Mouse (Mus musculus): ENCODE results near the gene Cggbp1. TPM values are rescaled to one million over a fixed set of nuclear protein-coding genes. Genes with fewer than 3 reads are reported as not detected.
"Not testable (repeated sequence)": the region's sequence is repeated elsewhere in the genome, so short reads cannot be mapped to it uniquely, and the experiment has no call there.

The Cggbp1 gene
- 10 to 100 TPM; 33.5 to 79.9 (median 39.7) TPM for polyA plus RNA-seq (2017; shearing (Covaris generic))

DNA sequence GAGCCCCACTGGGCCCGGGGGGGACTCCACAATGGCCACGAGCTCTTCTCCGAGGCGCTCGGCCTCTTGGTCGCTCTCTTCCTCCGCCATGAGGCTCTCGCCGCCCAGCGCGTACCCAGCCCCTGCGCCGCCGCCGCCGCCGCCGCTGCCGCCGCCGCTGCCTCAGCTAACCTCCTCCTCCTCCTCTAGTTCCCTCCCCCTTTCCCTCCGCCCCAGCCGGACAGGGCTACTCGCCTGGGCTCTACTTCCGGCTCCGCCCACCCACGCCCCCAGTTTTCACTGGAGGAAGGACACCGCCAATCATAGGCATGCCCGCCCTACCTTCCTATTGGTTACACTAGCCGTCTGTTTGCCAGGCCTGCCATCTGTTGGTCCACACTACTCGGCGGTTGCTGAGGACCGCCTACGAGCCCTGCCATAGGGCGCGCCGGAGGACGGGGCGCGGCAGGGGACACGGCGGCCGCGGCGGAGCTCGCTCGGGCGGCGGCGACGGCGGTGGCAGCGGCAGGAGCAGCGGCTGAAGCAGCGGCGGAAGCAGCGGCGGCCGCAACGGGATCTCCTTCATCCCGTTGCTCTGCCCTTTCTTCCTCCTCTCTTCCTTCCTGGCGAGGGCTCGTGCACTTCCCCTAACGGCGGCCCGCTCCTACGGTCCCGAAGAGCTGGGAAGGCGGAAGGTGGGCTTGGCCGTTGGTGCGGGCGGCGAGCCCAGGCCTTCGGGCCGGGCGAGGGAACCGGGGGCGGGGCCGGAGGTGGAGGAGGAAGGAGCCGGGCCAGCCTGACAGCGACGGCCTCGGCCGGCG lies at the start of gene Cggbp1, which contains the start of gene Zfp654:
Gene Cggbp1 (plus strand): TSS at position 434 of the 800 bp plus-strand sequence.
Gene Zfp654 (minus strand): TSS at position 90 of the 800 bp plus-strand sequence.
- peak; percentile 96 for ATAC-seq

DNA sequence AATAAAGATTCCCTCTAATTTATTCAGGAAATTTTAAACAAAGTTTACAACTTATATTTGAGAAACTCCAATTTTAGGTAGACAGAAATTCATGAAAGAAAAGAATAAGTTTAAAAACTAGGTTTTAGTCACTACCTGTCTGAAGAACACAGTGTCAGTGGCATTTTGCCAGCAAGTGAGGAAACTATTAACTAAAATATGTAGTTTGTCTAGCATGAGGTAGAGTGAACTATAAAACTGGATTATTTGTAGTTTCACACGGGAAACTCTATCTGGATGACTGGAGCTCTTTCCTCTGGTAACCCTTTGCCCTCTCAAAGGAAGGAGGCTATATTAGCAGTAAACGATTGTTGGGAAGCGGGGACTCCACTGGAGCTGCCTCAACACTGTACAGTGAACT lies 48.8 kb upstream of the Cggbp1 start:
- no peak for ATAC-seq

DNA sequence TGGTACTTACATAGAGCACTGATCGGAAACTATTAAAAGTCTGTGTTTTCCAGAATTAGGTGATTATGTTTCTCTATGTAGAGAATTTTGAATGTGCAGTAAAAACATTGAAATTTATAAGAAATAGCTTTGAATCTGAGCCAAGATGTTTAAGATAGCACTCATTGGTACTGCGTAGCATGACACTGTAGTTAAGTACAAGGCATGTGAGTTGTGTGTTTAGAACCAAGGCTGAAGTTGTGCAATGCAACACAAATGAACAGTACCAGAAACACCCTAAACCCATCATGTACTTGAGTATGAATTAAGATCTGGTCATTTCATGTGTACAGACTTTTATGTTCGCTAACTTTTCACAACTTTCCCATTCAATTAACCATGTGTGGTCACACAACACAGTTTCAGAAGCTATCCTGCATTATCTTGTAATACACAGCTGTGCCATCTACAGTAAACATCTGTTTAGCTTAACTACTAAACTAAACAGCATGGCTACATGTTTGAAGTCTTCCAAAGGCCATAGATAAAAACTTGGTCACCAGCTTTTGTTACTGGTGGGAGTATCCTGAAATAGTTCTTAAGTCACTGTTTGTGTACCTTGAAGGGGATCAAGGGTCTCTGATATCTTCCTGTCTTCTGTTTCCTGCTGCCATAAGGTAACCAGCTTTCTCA lies 34.6 kb upstream of the Cggbp1 start:
- no peak for ATAC-seq

DNA sequence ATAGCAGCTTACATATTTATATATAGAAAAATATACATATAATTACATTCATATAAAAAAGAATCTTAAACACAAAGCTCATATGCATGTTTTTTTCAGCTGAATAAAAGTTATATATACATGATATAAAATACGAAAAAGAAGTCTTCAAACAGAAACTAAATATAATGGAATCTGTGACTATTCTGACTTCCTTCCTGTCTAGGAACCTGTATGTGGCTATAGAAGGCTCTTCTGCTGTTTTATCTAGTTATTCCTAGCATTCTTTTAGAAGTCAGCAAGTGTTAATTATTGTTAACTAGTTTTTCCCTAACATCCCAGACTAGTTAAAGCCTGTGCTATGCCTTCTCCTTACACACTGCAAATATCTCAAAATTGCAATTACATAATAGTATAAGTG lies 27.9 kb upstream of the Cggbp1 start:
- peak; percentile 74 for ATAC-seq

DNA sequence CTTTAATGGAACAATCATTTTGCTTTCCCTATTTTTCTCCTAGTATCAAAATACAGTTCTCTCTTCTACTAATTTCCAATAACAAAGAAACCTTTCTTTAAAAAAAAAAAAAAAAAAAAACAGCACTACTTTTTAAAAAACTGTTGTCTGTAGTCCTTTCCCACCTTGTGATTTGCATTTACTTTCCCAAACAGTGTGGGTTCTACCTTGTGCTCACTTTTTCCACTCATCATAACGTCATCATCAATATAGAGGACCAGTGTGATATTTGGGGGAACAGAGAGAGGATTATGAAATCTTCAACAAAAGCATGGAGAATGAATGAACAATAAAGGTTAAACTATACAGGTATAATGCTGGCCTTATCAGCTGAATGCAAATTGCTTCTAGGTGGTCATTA lies 27.3 kb upstream of the Cggbp1 start:
- ATAC-seq: peak; percentile 70

DNA sequence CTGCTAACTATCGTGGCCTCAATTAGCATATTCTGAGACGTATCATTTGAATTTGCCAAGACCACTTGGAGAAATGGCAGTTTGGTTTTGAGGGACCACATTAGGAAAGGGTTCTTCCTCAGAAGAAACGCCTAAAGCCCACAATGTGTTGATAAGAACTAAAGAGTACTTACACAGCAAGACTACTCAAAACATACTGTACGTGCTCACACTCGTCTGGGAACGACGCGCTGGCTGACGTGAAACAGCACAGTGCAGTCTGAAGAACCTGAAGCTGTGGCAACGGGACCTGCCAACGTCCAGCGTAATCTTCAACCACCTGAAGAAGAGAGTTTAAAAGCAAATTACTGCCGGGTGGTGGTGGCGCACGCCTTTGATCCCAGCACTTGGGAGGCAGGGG lies 21.5 kb upstream of the Cggbp1 start:
- no peak for ATAC-seq

DNA sequence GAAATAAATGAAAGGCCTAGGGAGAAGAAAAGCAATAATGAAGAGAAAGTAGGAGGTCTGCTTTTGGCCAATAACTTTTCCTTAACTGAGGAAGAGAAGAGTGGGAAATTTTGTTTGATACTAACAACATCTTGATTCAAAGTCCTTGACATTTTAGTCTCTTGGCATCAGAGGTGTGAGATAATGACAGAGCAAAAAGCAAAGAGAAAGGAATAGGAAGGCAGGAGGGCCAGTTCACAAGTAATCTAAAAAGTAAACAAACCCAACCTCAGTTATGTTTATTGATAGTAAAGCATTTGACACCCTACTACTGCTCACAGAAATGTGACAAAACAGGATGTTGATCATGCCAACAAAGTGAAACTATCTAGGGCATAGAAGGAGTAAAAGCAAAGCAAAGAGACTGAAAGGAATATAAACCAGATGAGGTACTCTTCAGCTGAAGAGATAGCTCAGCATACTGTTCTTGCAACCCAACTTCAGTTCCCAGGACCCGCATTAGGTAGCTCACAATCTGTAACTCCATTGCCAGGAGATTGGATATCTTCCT lies 15.7 kb upstream of the Cggbp1 start:
- peak; percentile 92 for ATAC-seq

DNA sequence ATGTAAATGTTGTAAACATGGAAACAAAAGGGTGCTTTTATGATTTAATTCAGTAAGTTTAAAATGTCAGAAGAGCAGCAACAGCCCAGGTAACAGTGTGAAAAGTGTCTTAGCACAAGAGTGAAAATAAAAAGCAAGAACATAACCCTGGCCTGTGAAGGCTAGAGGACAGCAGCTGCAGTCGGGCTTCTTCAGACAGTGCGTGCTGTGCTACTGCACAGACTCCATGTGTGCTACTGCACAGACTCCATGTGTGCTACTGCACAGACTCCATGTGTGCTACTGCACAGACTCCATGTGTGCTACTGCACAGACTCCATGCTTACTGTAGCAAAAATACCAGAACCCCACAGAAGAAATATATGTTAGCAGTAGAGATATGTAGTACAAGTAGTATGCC lies 15.1 kb upstream of the Cggbp1 start:
- peak; percentile 5 for ATAC-seq

DNA sequence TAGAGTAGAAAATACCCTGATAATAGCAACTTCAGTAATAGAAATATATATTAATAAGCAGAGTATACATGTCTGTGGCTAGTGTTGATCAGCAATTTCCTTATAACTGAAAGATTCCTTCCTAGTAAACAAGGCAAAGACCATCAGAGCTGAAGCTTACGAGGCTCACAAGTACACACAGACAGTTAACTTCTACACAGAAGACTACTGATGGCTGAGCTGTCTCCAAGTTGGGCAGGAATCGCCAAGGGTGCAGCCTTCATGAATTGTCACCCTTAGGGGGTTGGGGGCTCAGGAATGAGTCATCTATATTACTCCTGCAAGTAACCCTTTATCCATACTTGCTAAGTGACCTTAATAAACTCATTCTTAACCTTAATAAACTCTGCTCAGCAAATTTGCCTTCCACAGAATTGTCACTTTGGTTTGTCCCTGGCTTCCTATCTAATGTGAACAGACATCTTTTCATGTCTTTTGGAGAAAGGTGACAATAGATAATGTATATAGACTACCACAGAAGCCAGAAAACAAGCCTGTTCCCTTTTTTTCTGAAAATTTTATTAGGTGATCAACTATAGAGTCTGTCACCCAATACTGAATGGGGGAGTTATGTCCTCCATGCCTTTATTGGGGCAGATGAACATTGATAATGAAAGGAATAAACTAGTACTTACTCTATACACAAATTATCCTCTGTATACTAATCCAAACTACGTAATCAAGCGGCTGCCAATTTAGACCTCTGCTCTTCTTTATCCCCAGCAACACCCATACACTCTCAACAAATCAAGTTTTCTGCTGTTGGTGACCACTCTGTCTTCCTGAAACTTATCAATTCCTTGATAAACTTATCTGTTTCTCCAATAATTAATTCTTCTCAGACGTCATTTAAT lies 10.1 kb upstream of the Cggbp1 start:
- no peak for ATAC-seq

DNA sequence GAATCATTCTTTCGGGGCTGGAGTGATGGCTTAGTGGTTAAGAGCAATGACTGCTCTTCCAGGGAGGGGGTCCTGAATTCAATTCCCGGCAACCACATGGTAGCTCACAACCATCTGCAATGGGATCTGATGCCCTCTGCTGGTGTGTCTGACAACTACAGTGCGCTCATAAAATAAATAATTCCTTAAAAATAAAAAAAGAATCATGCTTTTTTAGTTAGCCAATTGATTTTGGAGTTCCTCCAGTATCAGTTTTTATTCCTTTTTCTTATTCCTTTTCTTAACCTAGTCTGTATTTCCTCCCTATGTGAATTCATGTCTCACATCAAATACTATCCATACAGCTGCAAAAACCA lies 9.4 kb upstream of the Cggbp1 start:
- ATAC-seq: no peak

DNA sequence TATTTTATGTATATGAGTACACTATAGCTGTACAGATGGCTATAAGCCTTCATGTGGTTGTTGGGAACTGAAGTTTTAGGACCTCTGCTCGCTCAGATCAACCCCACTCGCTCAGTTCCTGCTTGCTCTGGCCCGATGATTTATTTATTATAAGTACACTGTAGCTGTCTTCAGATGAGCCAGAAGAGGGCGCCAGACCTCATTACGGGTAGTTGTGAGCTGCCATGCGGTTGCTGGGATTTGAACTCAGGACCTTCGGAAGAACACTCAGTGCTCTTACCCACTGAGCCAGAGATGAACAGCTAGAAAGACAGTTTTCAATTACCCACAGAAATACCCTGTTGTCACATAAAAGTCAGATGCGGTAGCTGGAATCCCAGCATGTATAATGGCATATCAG lies 5.8 kb upstream of the Cggbp1 start:
- no peak for ATAC-seq

DNA sequence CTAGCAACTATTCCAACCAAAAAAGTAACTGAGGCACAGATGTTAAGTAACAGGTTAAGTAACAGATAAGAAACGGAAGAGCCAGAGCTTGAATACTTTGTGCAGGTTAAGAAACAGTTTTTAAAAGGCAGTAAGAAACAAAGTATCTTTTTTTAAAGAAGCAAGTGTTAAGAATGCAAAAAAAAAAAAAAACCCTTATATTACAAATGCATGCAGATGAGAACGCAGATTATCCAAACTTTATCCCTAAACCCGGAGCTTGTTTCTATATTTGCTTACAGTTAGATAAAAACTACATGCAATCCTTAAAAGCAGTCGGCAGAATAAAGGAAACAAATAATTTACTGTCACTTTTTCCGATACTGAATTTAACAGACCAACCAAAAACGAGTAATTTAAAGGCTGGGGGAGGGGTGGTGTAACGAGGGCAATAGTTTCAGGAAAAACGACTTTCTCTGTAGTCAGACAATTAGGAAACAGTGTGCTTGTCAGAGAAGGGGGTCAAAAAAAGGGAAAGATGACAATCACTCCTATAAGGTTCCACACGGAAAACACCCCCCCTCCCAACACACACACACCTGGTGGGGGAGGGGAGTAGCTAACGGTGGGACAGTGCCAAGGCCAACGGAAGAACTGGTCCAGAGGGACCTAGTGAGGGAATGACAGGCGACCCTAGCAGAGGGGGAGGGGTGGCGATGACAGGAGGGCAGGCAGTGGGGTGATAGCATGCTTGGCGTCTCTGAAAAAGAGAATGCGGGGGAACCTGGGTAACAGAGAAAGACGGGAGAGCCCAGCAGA lies 1.3 kb upstream of the Cggbp1 start:
- ATAC-seq: no peak

DNA sequence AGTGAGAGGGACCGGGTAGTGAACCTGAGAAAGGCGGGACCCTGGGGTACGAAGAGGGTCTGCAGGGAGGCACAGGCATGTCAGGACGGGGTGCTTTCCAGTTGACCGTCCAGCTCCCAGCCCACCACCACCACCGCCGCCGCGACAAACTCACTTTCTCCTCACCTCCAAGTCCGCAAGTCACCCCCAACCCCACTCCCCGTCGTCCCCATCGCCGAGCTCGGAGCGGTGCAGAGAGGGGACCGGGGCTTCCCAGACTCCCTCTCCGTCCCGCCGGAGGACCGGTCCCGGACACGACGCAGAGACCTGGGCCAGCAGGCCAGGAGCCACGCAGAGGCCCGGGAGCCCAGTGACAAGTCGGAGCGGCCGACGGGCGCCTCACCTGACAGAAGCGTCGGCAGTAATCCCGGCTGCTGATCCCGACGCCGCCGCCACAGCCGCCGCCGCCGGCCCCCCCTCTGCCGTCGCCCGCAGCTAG lies 672 bp upstream of the Cggbp1 start:
- ATAC-seq: peak; percentile 14

DNA sequence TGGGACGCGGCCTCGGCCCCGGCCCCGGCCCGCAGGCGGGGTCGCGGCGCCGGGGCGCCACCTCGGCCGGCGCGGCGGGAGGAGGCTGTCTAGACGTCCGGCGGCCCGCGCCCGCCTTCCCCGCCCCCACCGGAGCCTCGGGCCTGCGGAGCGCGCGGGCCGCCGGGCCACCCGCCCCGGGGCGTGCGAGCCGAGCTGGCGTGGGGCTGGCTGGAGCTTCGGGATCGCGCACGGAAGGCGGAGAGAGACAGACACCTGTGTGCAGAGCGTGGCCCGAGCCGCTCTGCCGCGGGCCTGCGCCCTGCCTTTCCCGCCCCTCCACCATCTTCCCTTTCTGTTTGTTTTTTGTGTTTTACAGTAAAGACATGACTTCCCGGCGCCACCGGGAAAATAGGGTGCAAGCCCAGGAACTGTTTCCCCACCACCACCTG lies 660 bp downstream of the Cggbp1 start:
- ATAC-seq: no peak

DNA sequence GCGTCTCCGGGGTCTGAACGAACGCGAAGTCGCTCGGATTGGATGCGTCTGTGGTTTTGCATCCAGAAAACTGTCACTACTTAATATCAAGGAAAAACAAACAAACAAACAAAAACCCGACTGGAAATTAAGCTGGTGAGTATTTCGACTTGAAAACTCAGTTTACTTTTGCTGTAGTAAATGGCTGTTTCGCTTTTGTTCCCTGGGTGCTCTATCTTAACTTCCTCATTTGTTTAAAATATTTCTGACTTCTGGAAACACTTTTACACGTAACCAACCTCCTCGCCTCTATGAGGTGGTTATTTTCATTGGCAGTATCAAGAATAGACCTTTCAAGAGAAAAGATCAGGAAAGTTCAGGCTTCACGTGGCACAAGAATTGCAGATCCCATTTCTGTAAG lies 1.1 kb downstream of the Cggbp1 start:
- ATAC-seq: no peak

DNA sequence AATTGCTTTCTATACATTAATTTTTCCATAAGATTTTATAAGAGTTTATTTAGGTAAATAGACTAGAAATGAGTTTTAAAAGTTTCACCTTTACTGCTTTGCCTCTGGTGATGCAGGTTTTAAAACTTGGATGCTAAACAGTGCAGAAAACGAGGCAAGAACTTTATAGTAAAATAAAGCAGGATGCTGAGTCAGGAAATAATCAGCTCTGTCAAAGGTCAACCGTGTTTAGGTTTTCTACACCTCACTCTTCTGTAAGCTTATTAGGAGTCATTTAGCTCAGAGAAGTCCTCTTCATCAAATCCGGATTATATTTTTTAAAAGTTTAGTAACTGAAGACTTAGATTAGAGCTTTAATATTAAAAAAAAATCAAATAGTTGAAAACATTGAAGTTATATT lies 5.2 kb downstream of the Cggbp1 start:
- ATAC-seq: no peak

DNA sequence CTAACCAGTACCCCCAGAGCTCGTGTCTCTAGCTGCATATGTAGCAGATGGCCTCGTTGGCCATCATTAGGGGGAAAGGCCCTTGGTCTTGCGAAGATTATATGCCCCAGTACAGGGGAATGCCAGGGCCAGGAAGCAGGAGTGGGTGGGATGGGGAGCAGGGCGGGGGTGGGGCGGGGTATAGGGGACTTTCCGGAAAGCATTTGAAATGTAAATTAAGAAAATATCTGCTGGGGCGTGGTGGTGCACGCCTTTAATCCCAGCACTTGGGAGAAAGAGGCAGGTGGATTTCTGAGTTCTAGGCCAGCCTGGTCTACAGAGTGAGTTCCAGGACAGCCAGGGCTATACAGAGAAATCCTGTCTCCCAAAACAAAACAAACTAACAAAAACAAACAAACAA lies 14.0 kb downstream of the Cggbp1 start:
- ATAC-seq: not testable (repeated sequence)

DNA sequence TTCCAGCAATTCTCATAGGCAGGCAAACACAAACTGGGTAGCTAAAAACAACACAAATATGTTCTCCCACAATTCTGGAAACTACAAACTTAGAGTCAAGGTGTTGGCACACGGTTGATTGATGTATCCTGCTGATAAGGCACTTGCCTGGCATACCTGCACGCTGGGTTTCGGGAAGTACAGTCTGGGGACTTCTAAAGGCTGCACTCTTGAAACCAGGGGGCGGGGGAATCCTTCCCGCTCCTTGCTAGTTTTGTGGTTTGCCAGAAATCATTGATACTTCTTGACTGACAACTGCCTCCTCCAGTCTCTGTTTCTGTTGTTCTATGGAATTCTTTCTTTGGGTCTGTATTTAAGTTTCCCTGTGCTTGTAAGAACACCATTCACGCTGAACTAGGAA lies 16.8 kb downstream of the Cggbp1 start:
- ATAC-seq: no peak

DNA sequence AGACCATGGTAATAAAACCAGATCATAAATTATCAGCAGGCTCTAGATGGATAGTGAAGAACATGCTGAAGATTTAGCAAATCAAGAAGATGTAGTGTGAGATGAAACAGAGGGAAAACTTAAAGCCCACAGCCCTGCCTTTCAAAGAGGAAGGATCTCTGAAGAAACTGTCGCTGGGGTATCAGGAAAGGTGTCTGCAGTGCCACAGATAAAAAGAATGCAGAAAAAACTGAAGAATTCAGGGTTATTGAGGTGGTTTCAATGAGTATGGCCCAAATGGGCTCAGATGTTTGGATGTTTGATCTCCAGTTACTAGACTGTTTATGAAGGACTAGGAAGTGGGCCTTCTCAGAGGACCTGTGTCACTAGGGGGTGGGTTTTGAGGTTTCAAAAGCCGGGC lies 17.8 kb downstream of the Cggbp1 start:
- no peak for ATAC-seq

DNA sequence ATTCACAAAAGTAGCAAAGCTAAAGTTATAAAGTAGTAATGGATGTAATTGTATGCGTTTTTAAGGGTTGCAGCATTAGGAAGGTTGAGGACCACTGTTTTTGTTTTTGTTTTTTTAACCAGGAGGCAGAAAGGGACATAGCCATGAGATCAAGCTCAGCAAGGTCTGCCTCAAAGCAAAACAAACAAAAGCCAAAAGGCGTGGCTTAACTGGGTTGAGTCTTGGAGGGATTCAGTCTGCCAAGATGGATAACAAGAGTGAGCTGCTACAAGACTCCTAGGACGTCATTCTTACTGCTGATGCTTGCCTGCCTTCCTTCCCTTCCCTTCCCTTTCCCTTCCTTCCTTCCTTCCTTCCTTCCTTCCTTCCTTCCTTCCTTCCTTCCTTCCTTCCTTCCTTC lies 20.5 kb downstream of the Cggbp1 start:
- no peak for ATAC-seq

DNA sequence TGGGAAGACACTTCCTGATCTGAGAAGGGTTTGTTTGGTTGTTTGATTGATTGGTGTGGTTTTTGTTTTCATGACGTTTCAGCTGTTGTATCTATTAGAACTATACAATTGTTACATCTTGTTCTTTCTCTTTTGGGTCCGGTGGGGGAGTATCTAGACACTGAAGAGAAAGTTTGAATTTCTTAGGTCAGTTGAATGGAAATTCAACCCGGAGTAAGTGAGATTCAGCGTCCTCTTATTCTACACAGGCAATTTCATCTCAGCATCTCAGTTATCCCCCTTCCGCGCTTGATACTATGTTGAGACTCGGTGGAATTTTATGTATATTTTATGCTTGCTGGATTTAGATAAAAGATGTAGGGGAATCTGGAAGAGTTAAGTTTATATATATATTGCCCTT lies 21.0 kb downstream of the Cggbp1 start:
- peak; percentile 3 for ATAC-seq
